Mouse (Mus musculus): ENCODE data around the gene Cst12. TPM values are rescaled to one million over a fixed set of nuclear protein-coding genes. Genes with fewer than 3 reads are reported as not detected.

The Cst12 gene
- total RNA-seq, 2 experiments from 2014 or later = not detected

Other genes starting within 250 kb of the Cst12 start
- 10 to 100 TPM; 14.0 to 14.2 TPM for gene Nxt1, start 116.8 kb upstream of the Cst12 start, total RNA-seq (2021)
- 10 to 100 TPM; 19.3 to 20.0 TPM for gene Gzf1, start 108.3 kb upstream of the Cst12 start, total RNA-seq (2021)
- 10 to 100 TPM in 1 of 2 experiments, 1 to 10 TPM in 1; 6.8 to 11.1 TPM for gene Napb, start 56.9 kb upstream of the Cst12 start, total RNA-seq (2021)
- gene Cstl1, start 39.0 kb upstream of the Cst12 start, total RNA-seq (2021) = under 1 TPM; 0.44 to 0.83 TPM
- not detected for gene Cst11, start 17.9 kb upstream of the Cst12 start, total RNA-seq (2021)
- not detected for gene 8030411F24Rik, start 7.4 kb upstream of the Cst12 start, total RNA-seq (2021)
- not detected for gene Cst8, start 9.4 kb downstream of the Cst12 start, total RNA-seq (2021)
- gene Cst13, start 30.7 kb downstream of the Cst12 start, total RNA-seq (2021) = not detected
- gene Cst9, start 45.8 kb downstream of the Cst12 start, total RNA-seq (2021) = not detected
- gene 9230104L09Rik, start 75.7 kb downstream of the Cst12 start, total RNA-seq (2021) = not detected
- gene Cst3, start 86.3 kb downstream of the Cst12 start, total RNA-seq (2021) = 100 to 1,000 TPM; 380 to 427 TPM
- not detected for gene Gm1330, start 213.9 kb downstream of the Cst12 start, total RNA-seq (2021)
- not detected for gene Gm10750, start 227.9 kb downstream of the Cst12 start, total RNA-seq (2021)